Mouse (Mus musculus) MEL (cell line): Measurements from ENCODE around the gene Ptgis.

Experiments
- CTCF ChIP-seq, 3 experiments: IDR thresholded peaks in 2 of 3; conservative IDR thresholded peaks in 1 of 3; 2 replicates each; pipeline ENCODE4 v1.5.1; 2011 to 2012; ENCODE audit warnings: low read length in 3 of 3, low read depth in 2 of 3, mild to moderate bottlenecking in 2 of 3, improper control_type of control experiment in 1 of 3, inconsistent platforms in 1 of 3, mixed read lengths in 1 of 3, moderate library complexity in 1 of 3; ENCODE audit not compliant: control insufficient read depth in 1 of 3, insufficient read depth in 1 of 3, poor library complexity in 1 of 3, severe bottlenecking in 1 of 3
- ZC3H11A ChIP-seq: IDR thresholded peaks from 2 replicates; pipeline ENCODE4 v1.6.1; 2012; ENCODE audit warnings: low read depth, mild to moderate bottlenecking, inconsistent platforms, low read length, improper control_type of control experiment

- TF ChIP-seq ZC3H11A, result no peak
- TF ChIP-seq CTCF (IDR thresholded peaks at IDR 0.05 in 2 of 3, conservative IDR thresholded peaks at IDR 0.05 in 1 of 3; ENCODE audit: control insufficient read depth in 1 of 3, insufficient read depth in 1 of 3, low read depth in 2 of 3, low read length in 3 of 3, poor library complexity in 1 of 3, severe bottlenecking in 1 of 3), result no peak
Measured at GRCm38 (mm10) chr2:167246704-167247103, 6.3 kb upstream of the Ptgis start.
